Mouse (Mus musculus): ENCODE results near the gene Cks1brt. TPM values are rescaled to one million over a fixed set of nuclear protein-coding genes. Genes with fewer than 3 reads are reported as not detected.
A peak's percentile ranks its signal among the peaks of the same experiment; 100 is the strongest.
"Not testable (repeated sequence)": the region's sequence is repeated elsewhere in the genome, so short reads cannot be mapped to it uniquely, and the experiment has no call there.

The Cks1brt gene
- polyA plus RNA-seq (2014; fragmentation: Nextera tagmentation; extraction: Ambion mirVana), result not detected in 2 replicates

DNA sequence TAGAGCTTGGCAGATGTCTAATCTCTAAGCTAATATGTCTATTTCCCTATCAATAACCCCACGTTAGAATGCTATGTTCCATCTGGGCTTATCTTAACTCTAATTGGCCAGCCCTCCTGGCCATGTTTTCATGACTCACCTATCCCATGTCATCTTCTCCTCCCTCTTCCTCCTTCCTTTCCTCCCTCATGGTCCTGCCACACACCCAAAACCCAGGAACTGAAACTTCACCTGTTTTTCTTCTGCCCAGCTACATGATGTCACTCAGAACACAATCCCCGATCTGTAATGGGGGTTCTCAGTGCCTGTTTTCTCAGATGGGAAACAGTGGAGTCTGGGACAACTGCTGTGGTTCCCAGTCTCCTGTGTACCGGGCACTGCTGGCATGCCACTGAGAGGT is at the start of gene Cks1brt:
TSS of gene Cks1brt (plus strand) at position 301 of the 400 bp plus-strand sequence.
- Histone ChIP-seq H3K9me3 (replicated peaks; ENCODE audit: control insufficient read depth, low read length) (no peaks in the 10 kb centered on the region), H3K36me3 (replicated peaks; ENCODE audit: control insufficient read depth, insufficient read depth, low read depth, low read length) (no peaks in the 10 kb centered on the region), H3K4me3 (ENCODE audit: low read depth, low read length) (no peak within 1 kb of the TSS), H3K27ac (replicated peaks; ENCODE audit: low read depth, low read length) (no peak within 1 kb of the TSS), H3K4me2 (ENCODE audit: low read depth, low read length) (no peak within 1 kb of the TSS), H3K4me1 (ENCODE audit: control insufficient read depth, insufficient read depth, low read length) (no peaks in the 10 kb centered on the region), H3K27me3 (ENCODE audit: control insufficient read depth, insufficient read depth, low read length) (no peaks in the 10 kb centered on the region), H3K9ac (replicated peaks; ENCODE audit: low read length) (no peak within 1 kb of the TSS)
- no peak for ATAC-seq (replicated peaks; ENCODE audit: insufficient number of reproducible peaks, low FRiP score, low TSS enrichment, low read depth)
- DNase-seq (ENCODE audit: low spot score), result no peak
- 76% methylated on average over 3 of the region's 3 CpGs for WGBS

DNA sequence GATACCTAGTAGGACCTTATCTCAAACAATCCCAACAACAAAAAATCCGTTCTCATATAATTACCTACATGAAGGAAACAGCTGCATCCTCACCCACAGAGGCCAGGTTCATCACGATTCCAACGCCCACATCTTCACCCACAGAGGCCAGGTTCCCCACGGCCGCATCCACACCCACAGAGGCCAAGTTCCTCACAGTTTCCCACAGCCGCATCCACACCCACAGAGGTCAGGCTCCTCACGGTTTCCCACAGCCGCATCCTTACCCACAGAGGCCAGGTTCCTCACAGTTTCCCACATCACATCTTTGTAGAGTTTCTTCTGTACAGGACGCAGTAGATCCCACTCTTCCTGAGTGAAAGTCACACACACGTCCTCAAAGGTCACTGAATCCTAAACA is 38.5 kb upstream of the Cks1brt start:
- Histone ChIP-seq H3K27ac (replicated peaks; ENCODE audit: low read depth, low read length) (no peak overlapping the region), H3K4me2 (ENCODE audit: low read depth, low read length) (no peak overlapping the region), H3K4me3 (ENCODE audit: low read depth, low read length) (no peak overlapping the region), H3K36me3 (replicated peaks; ENCODE audit: control insufficient read depth, insufficient read depth, low read depth, low read length) (peaks cover 6% of the 10 kb centered on the region; the same call in 1 of the 2 replicates), H3K27me3 (ENCODE audit: control insufficient read depth, insufficient read depth, low read length) (no peaks in the 10 kb centered on the region), H3K9me3 (replicated peaks; ENCODE audit: control insufficient read depth, low read length) (no peaks in the 10 kb centered on the region), H3K9ac (replicated peaks; ENCODE audit: low read length) (no peak overlapping the region), H3K4me1 (ENCODE audit: control insufficient read depth, insufficient read depth, low read length) (no peaks in the 10 kb centered on the region)
- ATAC-seq (replicated peaks; ENCODE audit: insufficient number of reproducible peaks, low FRiP score, low TSS enrichment, low read depth) (no peak), DNase-seq (ENCODE audit: low spot score) (no peak)
- 94% methylated on average over 10 of the region's 10 CpGs for WGBS

- 74% methylated on average over 4 of the region's 4 CpGs for WGBS
- no peak overlapping the region for H3K4me2 ChIP-seq (ENCODE audit: low read depth, low read length)
- no peak overlapping the region for H3K9ac ChIP-seq (replicated peaks; ENCODE audit: low read length)
- no peak overlapping the region for H3K4me3 ChIP-seq (ENCODE audit: low read depth, low read length)
- ATAC-seq (replicated peaks; ENCODE audit: insufficient number of reproducible peaks, low FRiP score, low TSS enrichment, low read depth), result no peak
- H3K36me3 ChIP-seq (replicated peaks; ENCODE audit: control insufficient read depth, insufficient read depth, low read depth, low read length), result no peaks in the 10 kb centered on the region; the same call in 1 of the 2 replicates
- H3K9me3 ChIP-seq (replicated peaks; ENCODE audit: control insufficient read depth, low read length), result no peaks in the 10 kb centered on the region
- no peaks in the 10 kb centered on the region for H3K4me1 ChIP-seq (ENCODE audit: control insufficient read depth, insufficient read depth, low read length)
- no peak for DNase-seq (ENCODE audit: low spot score)
- H3K27me3 ChIP-seq (ENCODE audit: control insufficient read depth, insufficient read depth, low read length), result no peaks in the 10 kb centered on the region
- H3K27ac ChIP-seq (replicated peaks; ENCODE audit: low read depth, low read length), result no peak overlapping the region
These were observed 36.2 kb upstream of the Cks1brt start for GRCm38 (mm10) chr8:85115501-85115900.

GRCm38 (mm10) chr8:85116984-85117383 is 34.7 kb upstream of the Cks1brt start:
- no peak for DNase-seq (ENCODE audit: low spot score)
- no peaks in the 10 kb centered on the region for H3K27me3 ChIP-seq (ENCODE audit: control insufficient read depth, insufficient read depth, low read length)
- no peaks in the 10 kb centered on the region for H3K36me3 ChIP-seq (replicated peaks; ENCODE audit: control insufficient read depth, insufficient read depth, low read depth, low read length)
- ATAC-seq (replicated peaks; ENCODE audit: insufficient number of reproducible peaks, low FRiP score, low TSS enrichment, low read depth), result no peak
- H3K27ac ChIP-seq (replicated peaks; ENCODE audit: low read depth, low read length), result no peak overlapping the region
- no peak overlapping the region for H3K9ac ChIP-seq (replicated peaks; ENCODE audit: low read length)
- no peak overlapping the region for H3K4me2 ChIP-seq (ENCODE audit: low read depth, low read length)
- H3K4me3 ChIP-seq (ENCODE audit: low read depth, low read length), result no peak overlapping the region
- H3K4me1 ChIP-seq (ENCODE audit: control insufficient read depth, insufficient read depth, low read length), result no peaks in the 10 kb centered on the region
- no peaks in the 10 kb centered on the region for H3K9me3 ChIP-seq (replicated peaks; ENCODE audit: control insufficient read depth, low read length)
- 89% methylated on average over 7 of the region's 7 CpGs for WGBS

- Histone ChIP-seq H3K4me1 (ENCODE audit: control insufficient read depth, insufficient read depth, low read length) (no peaks in the 10 kb centered on the region), H3K9me3 (replicated peaks; ENCODE audit: control insufficient read depth, low read length) (no peaks in the 10 kb centered on the region), H3K36me3 (replicated peaks; ENCODE audit: control insufficient read depth, insufficient read depth, low read depth, low read length) (no peaks in the 10 kb centered on the region), H3K4me3 (ENCODE audit: low read depth, low read length) (peak overlapping the region; percentile 38), H3K27ac (replicated peaks; ENCODE audit: low read depth, low read length) (no peak overlapping the region), H3K27me3 (ENCODE audit: control insufficient read depth, insufficient read depth, low read length) (no peaks in the 10 kb centered on the region), H3K4me2 (ENCODE audit: low read depth, low read length) (peak overlapping the region; percentile 61), H3K9ac (replicated peaks; ENCODE audit: low read length) (peak overlapping the region; percentile 63)
- DNase-seq (ENCODE audit: low spot score), result peak; percentile 93
- whole genome bisulfite sequencing, result 6% methylated on average over 37 of the region's 37 CpGs
- ATAC-seq (replicated peaks; ENCODE audit: insufficient number of reproducible peaks, low FRiP score, low TSS enrichment, low read depth), result peak; percentile 87
These were observed 32.4 kb upstream of the Cks1brt start for GRCm38 (mm10) chr8:85119052-85119981.

DNA sequence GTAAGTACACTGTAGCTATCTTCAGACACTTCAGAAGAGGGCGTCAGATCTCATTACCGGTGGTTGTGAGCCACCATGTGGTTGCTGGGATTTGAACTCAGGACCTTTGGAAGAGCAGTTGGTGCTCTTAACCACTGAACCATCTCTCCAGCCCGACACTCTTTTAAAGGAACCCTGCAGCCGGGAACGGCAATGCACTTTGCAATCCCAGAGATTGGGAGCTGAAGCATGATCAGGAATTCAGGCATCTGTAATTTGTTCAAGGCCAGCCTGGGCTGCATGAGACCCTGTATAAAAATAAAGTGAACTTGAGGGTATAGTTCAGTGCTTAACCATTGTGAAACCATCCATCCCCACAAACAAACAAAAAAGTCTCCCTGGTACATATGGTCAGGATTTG is 31.5 kb upstream of the Cks1brt start:
- H3K4me2 ChIP-seq (ENCODE audit: low read depth, low read length); H3K27me3 ChIP-seq (ENCODE audit: control insufficient read depth, insufficient read depth, low read length); ATAC-seq (replicated peaks; ENCODE audit: insufficient number of reproducible peaks, low FRiP score, low TSS enrichment, low read depth); H3K9me3 ChIP-seq (replicated peaks; ENCODE audit: control insufficient read depth, low read length); H3K9ac ChIP-seq (replicated peaks; ENCODE audit: low read length); H3K36me3 ChIP-seq (replicated peaks; ENCODE audit: control insufficient read depth, insufficient read depth, low read depth, low read length); H3K4me3 ChIP-seq (ENCODE audit: low read depth, low read length); H3K4me1 ChIP-seq (ENCODE audit: control insufficient read depth, insufficient read depth, low read length); DNase-seq (ENCODE audit: low spot score); H3K27ac ChIP-seq (replicated peaks; ENCODE audit: low read depth, low read length): not testable (repeated sequence)
- WGBS, result 86% methylated on average over 5 of the region's 5 CpGs

- DNase-seq (ENCODE audit: low spot score) (no peak), ATAC-seq (replicated peaks; ENCODE audit: insufficient number of reproducible peaks, low FRiP score, low TSS enrichment, low read depth) (no peak)
- no peaks in the 10 kb centered on the region for H3K9me3 ChIP-seq (replicated peaks; ENCODE audit: control insufficient read depth, low read length)
- H3K9ac ChIP-seq (replicated peaks; ENCODE audit: low read length), result no peak within 1 kb of the TSS
- H3K27me3 ChIP-seq (ENCODE audit: control insufficient read depth, insufficient read depth, low read length), result no peaks in the 10 kb centered on the region
- H3K36me3 ChIP-seq (replicated peaks; ENCODE audit: control insufficient read depth, insufficient read depth, low read depth, low read length), result no peaks in the 10 kb centered on the region
- no peaks in the 10 kb centered on the region for H3K4me1 ChIP-seq (ENCODE audit: control insufficient read depth, insufficient read depth, low read length)
- no peak within 1 kb of the TSS for H3K4me2 ChIP-seq (ENCODE audit: low read depth, low read length)
- H3K27ac ChIP-seq (replicated peaks; ENCODE audit: low read depth, low read length), result no peak within 1 kb of the TSS
- no peak within 1 kb of the TSS for H3K4me3 ChIP-seq (ENCODE audit: low read depth, low read length)
- WGBS, result 80% methylated on average over 3 of the region's 3 CpGs
These were observed 28.7 kb upstream of the Cks1brt start, which contains the start of gene Zfp791 for GRCm38 (mm10) chr8:85122995-85123394. Zfp791 (minus strand) TSS chr8:85123095.

DNA sequence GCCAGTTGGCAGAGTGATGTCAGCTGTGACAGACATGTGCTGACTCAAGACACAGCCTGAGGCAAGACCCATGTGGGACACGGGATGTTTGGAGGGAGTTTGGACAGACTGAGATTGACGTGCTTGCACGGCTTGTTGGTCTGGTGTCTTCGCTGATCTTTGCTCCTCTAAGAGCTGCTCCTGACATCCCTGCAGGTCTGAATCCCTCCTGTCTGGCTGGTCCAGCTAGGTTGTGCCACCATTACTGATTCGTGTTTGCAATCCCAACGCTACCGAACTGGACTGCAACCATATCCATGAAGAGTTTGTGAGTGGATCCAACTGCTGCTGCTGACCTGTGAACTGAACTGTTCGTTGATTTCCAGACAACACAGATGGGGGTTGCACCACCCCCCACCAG is 28.0 kb upstream of the Cks1brt start:
- Histone ChIP-seq H3K36me3 (replicated peaks; ENCODE audit: control insufficient read depth, insufficient read depth, low read depth, low read length) (no peaks in the 10 kb centered on the region), H3K9me3 (replicated peaks; ENCODE audit: control insufficient read depth, low read length) (no peaks in the 10 kb centered on the region), H3K4me3 (ENCODE audit: low read depth, low read length) (no peak overlapping the region), H3K4me2 (ENCODE audit: low read depth, low read length) (no peak overlapping the region), H3K27me3 (ENCODE audit: control insufficient read depth, insufficient read depth, low read length) (no peaks in the 10 kb centered on the region), H3K4me1 (ENCODE audit: control insufficient read depth, insufficient read depth, low read length) (no peaks in the 10 kb centered on the region), H3K27ac (replicated peaks; ENCODE audit: low read depth, low read length) (no peak overlapping the region), H3K9ac (replicated peaks; ENCODE audit: low read length) (no peak overlapping the region)
- WGBS, result 89% methylated on average over 8 of the region's 8 CpGs
- no peak for ATAC-seq (replicated peaks; ENCODE audit: insufficient number of reproducible peaks, low FRiP score, low TSS enrichment, low read depth)
- no peak for DNase-seq (ENCODE audit: low spot score)
